Mouse (Mus musculus): ENCODE results near the gene Clmp. TPM values are rescaled to one million over a fixed set of nuclear protein-coding genes. Genes with fewer than 3 reads are reported as not detected.
"Not testable (repeated sequence)": the region's sequence is repeated elsewhere in the genome, so short reads cannot be mapped to it uniquely, and the experiment has no call there.

Gene Clmp
- total RNA-seq, 2 experiments from 2014 or later: 11.3 to 16.1 TPM

DNA sequence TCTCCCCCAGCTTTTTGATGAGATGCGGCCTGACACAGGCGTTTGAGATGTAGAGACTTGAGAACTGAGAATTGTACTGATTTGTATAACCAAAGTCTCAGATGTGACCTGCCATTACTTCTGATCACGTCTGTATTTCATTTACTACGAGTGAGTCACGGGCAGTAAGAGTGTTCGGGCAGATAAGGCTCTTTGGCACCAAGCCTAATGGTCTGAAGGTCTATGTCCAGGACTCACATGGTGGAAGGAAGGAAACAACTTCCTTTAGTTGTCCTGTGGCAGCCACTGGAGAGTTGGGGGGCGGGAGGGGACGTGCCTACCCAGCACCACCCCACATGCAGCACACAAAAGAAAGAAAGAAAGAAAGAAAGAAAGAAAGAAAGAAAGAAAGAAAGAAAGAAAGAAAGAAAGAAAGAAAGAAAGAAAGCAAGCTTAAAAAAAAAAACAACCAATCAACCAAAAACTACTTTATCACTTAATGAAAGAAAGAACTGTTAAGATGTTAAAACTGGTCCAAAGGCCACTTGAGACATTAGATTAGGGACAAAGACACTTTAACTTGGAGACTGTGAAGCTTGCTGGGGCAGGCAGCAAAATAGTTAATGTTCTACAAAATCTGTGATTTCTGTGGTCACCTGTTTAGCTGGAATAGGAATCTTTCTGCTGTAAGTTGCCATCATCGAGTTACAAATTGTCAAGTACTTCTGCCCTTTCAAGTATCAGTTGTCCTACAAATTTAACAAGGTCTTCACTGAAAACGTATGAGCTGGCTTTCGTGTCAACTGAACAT, 90.9 kb downstream of the Clmp start:
- DNase-seq: no peak

DNA sequence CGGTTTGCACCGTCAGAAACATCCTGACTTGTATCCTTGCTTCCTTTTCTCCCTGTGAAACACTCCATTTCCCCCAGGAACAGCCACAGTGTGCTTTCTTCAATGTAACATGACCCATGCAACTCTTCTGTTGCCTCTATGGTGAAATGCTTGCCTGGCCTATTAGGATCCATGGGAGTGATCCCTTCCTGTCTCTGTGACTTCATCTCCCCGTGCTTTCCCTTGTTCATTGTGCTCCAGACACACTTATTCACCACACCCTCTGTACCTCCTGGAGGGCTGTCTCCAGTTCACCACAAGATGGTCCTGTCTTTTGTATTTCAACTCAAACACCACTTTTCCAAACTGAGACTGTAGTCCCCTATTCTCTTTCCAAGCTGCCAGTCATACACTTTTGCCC, 94.3 kb downstream of the Clmp start:
- no peak for DNase-seq

DNA sequence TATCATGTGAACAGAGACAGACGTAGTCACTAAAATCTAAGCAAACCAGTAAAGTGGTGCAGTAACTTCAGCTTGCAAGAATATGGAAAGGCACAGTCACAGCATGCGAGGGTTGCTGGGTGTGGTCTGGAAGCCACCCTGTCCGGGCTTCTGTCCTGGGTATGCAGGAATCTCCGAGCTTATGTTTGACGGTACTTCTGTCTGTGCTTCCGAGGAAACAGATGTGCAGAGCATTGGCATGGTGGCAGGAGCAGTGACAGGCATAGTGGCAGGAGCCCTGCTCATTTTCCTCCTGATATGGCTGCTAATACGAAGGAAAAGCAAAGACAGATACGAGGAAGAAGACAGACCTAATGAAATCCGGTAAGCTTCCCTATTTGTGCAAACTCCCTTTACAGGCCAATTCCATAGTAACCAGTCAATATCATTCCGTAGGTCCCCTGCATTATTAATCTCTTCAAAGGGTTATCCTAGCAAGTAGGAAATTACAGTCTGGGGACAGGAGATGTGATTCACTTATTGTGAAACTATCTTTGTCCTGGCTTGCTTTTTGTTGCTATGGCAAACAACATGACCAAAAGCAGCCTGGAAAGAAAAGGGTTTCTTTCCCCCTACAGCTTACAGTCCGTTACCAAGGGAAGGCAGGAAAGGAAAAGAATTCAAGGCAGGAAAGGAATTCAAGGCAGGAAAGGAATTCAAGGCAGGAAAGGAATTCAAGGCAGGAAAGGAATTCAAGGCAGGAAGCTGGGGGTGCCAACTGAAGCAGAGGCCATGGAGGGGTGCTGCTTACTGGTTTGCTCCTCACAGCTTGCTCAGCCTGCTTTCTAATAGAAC, 95.3 kb downstream of the Clmp start:
- no peak for DNase-seq

DNA sequence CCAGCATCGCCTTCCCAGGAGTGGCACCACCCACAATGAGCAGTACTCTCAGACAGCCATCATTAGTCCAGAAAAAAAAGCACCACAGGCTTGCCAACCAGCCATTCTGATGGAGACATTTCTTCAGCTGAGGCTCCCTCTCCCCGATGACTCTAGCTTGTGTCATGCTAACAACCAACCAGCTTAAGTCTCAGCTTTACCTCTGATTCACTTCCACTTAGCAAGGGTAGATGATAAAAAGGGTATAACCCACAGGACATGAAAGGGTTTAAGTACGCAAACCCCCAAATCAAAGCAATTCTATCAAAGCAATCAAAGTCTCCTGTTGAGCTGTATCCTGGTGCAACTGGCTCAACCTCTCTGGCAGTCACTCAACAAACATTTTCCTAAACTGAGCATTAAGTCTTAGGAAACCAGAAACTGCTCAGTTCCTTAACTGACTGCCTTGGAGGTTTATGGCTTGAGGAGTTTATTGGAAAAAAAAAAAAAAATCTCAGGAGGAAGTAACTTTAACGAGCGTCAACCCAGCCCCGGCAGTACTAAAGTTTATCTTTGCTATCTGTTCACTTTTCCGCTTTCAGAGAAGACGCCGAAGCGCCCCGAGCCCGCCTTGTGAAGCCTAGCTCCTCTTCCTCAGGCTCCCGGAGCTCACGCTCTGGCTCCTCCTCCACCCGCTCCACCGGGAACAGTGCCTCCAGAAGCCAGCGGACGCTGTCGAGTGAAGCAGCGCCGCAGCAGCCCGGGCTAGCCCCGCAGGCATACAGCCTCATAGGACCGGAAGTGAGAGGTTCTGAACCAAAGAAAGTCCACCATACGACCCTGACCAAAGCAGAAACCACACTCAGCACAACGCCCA, 96.2 kb downstream of the Clmp start:
- DNase-seq: peak; percentile 35

DNA sequence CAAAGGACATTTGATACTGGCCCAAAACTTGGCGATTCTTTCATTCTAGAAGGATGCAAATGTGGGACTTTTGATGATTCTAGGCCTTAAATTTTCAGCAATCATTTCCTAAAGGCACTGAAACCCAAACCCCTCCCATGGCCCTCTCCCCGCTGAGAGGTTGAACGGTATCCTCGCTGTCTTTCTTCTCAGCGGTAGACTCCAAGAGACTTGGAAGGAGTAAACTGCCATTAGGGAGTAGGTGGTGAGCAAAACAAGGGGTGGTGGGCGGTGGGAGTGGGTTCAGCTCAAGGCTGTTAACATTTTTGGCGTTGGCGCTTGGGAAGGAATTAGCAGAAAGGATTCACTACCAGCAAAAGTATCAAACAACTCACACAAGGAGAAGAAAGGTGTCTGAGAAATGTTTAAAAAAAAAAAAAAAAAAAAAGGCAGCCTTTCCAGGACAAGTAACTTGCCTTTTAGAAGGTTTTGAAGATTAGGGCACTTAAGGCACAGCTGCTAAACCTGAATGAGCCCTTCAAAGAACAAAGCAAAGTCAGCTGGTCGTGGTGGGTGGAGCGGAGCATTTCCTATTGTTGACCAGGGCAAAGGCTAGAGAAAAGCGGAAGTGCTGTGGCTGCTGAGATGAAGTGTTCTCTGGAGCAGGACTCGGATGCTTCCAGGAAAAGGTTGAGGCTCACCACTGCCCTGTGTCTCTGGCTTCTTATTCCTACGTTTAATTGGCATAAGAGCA, 98.0 kb downstream of the Clmp start:
- DNase-seq: no peak

DNA sequence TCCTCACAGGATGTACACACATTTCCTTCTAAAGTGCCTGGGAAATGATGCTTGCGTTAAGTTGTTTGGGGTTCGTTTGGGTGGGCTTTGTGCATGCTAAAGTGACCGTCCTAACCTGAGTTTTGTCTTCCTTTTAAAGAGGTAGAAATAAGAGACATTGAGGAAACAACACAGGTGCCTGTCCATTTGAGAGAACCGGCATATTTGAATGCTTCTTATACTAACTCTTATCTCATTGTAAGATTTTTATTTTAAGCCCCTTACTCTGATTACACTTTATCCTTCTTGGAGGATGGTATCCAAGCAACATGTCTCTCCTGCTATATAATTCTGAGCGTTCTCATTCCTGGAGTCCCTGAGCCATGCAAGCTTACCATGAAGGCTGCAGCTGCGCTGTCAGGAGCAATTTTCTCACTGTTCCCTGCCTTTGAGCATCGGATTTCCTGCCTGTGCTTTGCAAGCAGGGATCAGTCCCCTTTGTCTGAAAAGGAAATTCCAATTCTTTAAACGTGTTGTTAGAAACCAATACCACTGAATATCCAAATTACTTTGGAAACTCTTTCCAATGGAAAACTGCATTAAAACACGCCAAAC, 98.7 kb downstream of the Clmp start:
- DNase-seq: no peak

DNA sequence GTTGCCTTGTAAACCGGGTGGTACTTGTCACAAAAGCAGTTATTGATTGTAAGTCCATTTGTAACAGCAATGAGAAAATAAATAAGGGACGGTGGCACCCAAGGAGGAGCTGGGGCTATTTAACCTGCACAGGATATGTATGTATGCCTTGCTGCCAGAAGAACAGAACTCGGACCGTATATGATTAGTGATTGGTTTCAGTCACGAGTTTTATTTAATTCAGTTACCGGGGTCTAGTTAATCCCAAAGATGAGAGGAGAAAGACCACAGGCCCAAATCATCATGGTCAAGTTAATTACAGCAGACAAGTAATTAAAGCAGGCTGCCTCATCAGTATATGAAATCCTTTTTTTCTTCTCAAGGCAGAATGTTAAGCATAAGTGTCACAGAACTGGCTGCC, 99.7 kb downstream of the Clmp start:
- no peak for DNase-seq

DNA sequence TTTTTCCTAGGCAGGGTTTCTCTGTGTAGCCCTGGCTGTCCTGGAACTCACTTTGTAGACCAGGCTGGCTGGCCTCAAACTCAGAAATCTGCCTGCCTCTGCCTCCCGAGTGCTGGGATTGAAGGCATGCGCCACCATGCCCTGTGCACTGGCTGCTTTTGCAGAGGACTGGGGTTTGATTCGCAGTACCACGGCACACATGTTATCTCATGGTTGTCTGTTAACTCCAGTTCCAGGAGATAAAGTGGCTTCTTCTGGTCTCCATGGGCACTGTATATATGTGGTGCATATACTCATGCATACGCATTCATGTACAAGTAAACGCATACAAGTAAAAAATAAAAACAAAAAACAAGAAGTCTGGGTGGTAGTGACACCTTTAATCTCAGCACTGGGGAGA, 101.1 kb downstream of the Clmp start:
- DNase-seq: not testable (repeated sequence)

DNA sequence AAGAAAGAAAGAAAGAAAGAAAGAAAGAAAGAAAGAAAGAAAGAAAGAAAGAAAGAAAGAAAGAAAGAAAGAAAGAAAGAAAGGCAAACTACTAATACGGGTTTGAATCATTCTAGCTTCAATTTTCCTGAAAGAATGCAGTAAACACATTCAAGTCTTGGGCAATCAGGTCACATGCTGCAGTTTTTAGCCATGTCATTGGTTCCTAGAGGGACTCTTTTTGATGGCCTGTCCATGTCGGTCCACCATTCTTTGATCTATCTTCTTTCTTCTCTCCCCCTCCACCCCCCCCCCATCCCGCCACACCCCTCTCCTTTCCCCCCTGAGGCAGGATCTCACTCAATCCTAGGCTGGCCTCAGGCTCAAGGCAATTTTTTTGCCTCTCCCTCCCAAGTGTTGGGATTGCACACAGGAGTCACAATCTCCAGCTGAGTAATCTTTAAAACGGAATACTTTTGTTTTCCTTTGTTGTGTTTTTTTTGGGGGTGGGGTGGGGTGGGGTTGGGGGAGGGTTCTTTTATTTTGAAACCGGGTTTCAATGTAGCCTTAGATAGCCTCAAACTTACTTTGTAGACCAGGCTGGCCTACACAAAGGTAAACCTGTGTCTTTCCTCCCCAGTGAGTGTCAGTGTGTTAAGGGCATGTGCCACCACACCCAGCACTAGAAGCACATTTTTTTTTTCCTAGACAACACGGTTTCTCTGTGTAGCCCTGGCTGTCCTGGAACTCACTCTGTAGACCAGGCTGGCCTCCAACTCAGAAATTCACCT, 106.3 kb downstream of the Clmp start:
- DNase-seq: no peak

DNA sequence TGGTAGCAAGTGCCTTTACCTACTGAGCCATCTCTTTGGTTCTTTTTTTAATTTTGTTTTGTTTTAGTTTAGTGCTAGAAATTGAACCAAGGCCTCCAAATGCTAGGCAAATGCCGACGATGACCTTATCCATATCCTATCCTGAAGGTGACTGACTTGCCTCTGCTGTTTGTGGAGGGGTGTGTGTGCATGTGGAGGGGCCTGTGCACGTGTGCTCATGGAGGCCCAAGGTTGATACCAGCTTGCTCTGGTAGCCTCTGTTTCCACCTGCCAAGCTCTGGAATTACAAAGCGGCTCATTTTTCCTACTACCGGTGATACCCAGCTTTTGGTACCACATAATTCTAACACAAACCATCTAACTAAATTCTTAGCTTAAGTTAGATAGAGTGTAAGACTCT, 107.8 kb downstream of the Clmp start:
- DNase-seq: no peak

DNA sequence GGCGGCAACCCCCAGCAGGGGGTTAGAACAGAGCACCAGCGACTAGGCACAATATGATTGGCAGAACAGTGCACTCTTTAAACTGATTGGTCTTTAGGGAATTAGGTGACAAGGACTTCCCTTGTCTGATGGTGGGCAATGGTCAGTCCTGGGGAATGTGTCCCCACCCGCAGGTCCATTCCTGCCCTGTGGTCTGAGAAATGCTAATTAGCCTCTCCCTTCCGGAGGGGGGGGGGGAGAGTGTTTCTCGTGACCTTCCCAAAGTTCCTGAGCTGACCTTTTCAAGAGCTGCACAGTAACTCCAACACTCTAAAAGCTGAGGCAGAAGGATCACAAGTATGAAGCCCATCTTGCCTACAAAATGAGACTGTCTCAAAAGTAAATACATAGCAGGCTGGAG, 108.5 kb downstream of the Clmp start:
- DNase-seq: no peak

DNA sequence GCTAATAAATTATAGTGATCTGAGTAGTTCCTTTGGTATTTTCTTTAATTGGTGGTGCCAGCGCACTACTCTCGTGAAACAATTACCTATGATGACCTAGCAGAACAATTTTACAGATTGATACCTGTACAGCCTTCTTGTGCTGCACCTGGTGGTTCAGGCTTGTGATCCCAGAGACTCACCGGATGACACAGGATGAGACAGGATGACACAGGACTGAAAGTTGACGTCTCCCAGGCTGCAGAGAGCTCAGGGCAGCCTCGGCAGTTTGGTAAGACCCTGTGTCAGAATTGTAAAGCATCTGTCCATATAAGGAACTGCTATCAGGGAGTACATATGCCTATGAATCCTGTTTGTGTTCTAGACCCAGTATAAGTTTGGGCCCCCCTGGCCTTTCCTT, 109.2 kb downstream of the Clmp start:
- DNase-seq: no peak

DNA sequence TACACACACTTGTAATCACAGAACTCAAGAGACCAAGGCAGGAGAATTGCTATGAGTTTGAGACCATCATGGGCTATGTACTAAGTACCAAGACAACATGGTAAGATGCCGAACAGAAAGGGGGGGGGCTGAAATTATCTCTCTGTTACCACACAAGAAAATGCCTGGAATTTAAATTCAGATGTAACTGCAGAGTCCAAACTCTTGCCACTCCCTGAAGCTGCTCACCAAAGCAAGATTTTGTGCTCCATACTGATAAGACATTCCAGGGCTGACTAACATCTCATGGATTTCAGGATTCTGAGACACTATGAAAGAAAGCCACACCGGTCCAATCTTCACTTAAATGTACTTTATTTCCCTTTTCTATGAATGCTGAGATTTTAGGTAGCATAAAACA, 109.8 kb downstream of the Clmp start:
- no peak for DNase-seq

DNA sequence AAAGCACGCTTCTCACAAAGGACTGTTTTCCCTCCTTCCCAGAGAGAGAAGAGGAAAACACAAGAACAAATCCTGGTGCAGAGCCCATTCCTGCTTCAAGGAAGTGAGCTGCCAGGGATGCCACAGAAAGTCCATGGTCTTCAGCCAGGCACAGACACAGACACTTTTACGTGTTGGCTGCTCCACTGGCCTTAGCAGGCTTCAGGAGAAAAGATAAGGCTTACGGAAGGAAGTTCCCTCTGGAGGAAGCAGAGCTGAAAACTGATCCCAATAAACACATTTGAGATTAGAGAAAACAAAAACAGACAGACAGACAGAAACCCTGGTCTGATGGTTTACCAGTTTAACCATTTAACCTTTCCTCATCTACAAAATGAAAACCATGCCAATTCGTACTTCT, 110.3 kb downstream of the Clmp start:
- no peak for DNase-seq

DNA sequence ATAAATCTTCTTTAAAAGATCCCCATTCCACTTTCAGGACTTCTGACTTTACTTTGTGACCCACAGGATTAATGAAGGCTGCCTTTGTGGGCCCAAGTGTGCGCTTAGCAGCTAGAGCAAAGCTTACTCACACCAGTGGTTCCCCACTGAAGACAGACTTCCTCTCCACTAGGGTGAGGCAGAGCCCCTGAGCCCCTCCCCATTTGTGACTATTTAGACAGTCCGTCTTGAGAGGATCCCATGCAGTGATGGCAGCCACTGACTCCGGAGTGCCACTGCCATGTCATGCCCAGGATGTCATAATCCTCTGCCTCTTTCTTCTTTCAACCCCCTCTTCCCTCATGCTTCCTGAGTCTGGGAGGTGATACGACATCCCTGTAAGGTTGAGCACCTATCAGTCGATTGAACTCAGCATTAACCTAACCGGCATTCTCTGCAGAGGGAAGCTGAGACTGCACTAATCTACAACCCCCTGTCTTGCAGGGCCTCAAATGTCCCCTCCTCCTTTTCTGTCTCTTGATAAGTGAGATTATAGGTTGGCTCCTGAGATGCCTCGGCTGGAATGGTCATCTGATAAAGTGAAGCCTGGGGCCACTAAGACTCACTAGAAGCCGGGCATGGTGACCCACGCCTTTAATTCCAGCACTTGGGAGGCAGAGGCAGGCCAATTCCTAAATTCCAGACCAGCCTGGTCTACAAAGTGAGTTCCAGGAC, 112.6 kb downstream of the Clmp start:
- no peak for DNase-seq

DNA sequence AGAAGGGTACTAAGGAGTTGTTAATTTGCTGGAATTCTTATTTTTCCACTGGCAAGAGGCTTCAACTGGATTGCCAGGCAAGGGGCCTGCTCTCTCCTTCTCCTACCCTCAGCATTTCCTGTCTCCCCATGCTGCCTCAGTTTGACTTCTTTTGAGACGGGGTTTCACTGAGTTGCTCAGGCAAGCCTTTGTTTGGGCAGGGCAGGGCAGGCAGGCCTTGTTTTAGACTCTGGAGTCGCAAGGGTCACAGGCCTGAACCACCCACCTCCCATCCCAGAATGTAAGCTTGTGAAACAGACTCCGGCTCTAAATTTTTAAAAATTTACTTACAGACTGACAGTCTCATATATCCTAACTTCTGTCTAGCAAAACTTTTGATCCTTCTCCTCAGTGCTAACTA, 113.3 kb downstream of the Clmp start:
- DNase-seq: no peak

DNA sequence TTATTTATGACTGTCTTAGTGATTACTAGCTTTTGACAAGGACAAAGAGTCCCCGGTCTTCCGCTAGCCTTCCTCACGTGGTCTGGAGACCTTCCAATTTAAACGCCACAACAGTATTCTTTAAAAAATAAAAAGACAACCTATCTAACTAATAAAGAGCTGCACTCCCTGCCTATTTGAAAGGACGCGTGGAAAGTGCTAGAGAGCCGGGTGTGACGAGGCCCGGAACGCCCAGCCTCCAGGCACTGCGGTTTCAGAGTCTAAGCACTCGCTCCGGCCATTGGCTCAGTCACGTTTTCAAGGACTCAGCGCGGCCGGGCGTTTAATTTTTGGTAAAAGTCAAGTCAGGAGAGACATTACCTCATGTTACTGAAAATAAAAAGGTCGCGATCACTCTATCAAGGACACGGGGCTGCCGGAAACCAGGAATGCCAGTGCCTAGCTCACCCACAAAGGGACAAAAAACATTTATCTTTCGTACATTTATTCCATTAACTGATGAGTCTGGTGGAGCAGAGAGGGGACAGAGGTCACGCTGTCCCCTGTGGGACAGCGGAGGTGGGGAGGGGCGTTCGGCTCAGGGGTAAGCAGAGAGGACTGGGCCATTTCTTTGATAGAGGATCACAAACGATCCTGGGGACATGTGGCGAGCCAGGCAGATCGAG, 114.2 kb downstream of the Clmp start:
- DNase-seq: peak; percentile 76

DNA sequence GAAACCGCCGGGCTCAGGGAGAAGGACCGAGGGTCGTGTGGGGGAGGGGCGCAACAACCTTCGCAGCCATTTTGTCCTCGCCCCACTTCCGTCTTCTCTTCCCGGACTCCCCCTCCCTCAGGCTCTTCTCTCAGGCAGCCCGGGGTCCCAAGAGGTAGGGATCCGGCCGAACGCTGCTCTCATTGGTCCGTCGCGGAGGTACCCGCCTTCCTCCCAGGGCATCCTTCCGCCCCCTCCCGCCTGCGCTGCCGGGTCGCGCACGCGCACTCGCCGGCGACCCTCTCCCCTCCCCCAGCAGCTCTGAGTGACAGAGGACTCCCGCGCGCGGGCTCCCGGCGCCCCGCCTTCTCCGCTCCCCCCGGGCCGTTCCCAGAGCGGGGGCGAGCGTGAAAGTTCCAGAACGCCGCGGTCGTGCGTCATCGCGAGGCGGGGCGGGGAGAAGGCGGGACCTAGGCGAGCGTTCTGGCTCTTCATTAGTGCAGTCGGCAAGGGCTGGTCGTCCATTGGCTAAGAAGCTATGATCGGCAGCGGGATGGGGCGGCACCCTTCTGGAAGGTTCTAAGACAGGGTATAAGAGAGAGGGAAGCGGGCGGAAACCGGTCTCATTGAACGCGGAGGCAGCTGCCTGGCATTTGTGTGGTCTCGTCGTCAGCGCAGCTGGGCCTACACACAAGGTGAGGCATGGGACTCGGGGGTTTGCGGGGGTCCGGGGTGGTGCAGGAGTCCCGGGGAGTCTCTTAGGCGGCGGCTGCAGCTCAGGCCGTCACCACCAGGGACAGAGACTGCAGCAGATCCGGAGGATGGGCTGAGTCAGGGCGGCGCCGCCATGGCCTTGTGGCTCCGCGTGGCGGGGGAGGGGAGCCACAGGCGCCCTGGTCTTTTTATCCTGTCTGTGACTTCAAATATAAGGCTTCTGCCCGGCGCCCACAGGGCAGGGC, 115.2 kb downstream of the Clmp start, which contains the start of gene Hspa8:
Gene Hspa8 (plus strand): TSS at position 310 of the 938 bp plus-strand sequence.
- DNase-seq: peak; percentile 99

All from gastrocnemius, postnatal 10 days (tissue).